Mouse (Mus musculus) naive thymus-derived CD4-positive, alpha-beta T cell, adult 2 months (primary cell): ENCODE data around the gene Vps51.

Experiments
- DNase-seq: peaks from one replicate; pipeline ENCODE4 v3.0.0-alpha.2; 2011; ENCODE audit warnings: low read depth

The Vps51 gene

DNA sequence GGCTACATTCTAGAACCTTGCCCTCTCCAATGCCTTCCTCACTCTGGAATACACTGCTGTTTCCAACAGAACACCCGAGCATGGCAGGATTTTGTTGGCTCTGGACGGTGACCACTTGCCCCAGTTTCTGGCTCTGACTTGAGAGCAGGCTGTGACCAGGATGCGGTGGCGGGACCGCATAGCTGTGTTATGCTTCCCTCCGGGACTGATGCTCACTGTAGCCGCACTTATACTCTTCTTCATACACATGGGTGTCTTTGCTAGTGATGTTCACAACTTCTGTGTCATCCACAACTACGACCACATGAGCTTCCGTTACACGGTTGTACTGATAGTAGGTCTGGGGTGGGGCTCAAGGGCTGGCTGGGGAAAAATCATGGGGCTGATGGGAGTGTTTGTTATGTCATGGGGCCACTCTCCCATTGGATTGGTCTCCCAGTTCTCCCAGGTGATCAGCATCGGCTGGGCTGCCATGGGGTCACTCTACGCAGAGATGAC lies 3.0 kb upstream of the Vps51 start, which contains the start of gene Tmem262:
Gene Tmem262 (plus strand): TSS at position 51 of the 498 bp plus-strand sequence.
- no peak for DNase-seq

DNA sequence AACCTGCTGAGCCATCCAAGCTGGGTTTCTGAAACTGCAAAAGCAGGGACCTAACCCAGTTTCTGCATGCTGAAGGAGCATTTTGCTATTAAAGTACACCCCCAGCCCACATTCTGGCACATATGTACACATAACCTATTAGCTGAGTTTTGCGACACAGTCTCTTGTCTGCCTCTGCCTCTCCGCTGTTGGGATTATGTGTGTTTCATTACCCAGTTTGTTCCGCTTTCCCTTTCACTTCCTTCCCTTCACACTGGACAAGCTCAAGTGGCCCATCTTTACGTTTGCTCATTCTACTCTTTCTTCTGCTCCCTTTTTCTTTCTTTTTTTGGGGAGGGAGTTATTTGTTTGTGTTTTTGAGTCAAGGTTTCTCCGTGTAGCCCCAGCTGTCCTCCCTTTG lies 3.1 kb downstream of the Vps51 start:
- no peak for DNase-seq

DNA sequence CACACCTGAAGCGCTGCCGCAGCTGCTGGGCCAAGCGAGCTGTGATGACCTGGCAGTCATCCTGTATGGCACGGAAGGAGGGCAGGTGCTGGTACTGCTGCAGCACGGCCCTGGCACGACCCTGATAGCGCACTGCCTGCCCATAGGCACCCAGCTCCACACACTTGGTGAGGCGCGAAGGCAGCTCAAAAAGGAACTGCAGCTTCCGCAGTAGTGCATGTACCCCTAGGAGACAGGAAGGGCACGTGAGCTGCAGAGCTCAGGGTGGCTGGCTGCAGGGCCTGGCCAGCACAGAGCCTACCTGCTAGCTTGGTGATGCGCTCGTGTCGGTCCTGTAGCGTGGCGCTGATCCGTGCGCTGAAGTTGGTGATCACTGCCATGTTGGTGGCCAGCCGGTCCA lies 5.8 kb downstream of the Vps51 start:
- DNase-seq, result no peak

DNA sequence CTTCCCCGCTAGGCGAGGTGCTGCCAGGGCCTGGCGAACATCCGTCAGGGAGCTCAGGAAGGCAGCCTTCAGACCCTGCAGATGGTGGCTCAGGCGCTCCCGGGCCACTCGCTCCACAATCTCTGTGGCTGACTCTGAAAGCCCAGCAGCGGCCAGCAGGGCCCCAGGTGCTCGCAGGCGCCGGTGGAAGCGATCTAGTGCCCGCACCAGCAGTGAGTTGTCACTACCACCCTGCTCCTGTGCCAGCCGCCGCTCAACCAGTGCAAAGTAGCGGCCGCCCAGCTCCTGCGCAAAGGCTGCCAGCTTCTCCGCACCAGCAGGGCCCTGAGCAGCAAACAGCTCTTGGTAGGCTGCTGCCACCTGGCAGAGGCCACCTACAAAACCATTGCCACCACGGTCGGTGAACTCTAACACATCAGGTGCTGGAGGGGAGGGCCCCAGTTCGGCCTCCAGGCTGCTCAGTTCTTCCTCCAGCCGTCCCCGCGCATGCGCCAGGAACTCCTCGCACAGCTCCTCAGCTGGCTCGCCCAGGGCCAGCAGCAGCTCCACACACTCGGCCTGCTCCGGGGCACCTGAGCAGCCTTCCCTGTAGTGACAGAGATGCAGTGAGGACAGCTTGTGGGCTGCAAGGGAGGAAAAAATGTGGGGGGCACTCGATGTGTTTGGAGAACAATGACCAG lies 6.3 kb downstream of the Vps51 start:
- DNase-seq, result peak; percentile 55

DNA sequence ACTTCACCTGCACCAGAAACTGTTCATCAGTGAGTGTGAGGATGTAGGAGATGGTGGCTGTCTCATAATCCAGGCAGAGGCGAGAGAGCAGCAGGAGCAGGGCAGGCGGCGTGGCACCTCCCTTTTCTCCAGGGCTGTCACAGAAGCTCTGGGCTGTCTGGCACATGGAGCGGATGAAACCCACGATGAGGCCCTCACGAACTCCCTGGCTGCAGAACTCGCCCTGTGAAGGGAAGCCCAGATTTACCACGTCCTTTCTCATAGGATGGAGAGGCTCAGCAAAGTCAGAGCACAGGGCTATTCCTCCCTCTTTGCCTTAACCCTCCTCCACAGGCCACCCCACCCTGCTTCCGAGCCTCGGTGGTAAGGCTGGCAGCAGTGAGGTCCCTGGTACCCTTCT lies 7.2 kb downstream of the Vps51 start:
- DNase-seq, result no peak

DNA sequence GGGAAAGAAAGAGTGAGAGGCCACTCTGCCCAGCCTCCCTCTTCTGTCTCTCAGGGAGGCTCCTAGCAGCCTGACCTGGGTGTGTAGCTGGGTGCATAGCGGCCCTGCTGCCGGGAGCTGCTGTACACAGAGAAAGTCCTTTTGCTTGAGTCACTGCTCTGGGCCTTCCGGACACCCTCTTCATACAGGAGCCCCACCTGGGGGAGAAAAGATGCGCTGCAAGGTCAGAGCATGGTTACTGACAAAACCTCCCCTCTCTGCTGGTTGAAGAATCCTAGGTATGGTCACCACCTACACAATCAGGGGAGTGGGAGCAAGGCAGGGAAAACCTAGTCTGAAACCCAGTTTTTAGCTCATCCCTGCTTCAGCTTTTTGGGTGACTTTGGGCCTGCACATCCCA lies 8.1 kb downstream of the Vps51 start:
- DNase-seq, result no peak

DNA sequence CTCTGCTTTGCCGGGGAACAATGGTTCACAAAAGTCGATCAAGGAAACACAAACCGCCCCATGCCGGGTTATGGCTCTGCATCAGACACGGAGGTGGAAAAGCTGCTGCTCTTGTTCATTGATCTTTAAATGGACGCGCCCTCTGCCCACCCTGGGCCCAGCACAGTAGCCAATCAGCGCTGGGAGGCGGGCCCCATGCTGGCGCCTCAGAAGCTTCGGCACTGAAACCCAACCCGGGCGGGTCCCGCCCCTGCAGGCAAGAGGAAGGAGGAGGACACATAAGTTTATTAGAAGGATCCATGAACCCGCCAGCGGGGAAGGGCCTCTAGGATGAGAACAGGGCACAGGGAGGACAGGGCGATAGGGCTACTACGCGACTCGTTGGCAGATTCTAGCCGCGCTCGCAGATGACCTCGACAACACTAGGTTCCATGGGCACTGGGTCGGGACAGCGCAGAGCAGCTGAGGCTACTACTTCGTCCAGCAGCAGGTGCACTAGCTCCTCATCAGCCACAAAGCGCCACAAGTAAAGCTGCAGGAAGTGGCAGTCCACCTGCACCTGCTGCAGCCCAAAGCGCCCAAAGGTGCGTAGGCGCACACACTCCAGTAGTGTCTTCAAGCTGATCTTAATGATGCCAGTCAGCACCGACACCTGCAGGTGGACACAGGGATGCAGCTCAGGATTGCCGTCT lies 9.2 kb downstream of the Vps51 start, which contains the start of gene Tm7sf2:
Gene Tm7sf2 (minus strand): TSS at position 650 of the 692 bp plus-strand sequence.
- DNase-seq, result peak; percentile 91

DNA sequence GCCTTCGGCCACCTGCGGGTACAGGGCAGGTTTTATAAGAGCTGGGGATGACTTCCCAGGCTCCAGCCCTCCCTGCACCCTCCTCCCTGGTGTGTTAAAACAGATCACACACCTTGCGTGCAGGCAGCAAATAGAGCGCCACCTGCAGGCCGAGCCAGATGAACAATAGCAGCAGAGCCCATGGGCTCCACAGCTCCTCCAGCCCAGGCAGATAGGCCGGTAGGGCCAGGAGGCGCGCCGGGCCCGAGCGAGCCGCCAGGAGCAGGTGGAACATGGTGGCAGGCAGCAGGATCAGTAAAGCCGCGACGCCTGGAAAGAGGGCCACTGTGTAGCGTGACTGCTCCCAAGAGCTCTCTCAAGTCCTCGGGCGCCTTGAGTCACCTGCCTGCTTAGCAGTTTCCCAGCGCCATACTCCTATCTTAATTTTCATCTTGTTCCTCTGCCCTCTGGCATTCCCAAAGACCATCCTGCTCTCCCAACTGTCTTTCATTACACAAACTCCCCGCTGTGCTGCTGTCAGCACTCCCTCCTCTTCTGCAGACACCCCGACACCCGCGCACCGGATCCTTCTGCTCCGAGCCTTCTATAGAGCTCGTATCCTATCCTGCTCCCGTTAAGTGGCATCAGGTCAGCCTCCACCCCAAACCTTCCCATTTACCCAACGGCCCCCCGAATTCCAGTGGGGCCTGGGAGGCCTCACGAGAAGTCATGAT lies 9.9 kb downstream of the Vps51 start:
- peak; percentile 93 for DNase-seq

DNA sequence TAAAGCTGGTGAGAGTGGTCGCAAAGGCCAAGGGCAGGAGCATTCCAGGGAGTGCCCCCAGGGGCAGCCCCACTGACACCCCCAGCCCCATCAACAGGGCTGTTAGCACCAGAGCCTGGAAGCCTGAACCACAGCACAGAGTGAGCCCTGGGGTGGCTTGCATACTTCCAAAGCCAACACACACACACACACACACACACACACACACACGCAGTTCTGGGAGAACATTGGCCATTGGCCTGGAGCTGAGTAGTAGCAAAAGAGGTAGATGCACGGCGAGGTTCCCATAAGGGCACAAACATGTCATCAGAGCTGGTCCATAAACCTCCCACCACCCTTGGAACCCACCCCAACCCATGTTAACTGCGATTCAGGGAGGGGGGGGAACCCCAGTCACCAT lies 10.5 kb downstream of the Vps51 start:
- DNase-seq, result no peak

DNA sequence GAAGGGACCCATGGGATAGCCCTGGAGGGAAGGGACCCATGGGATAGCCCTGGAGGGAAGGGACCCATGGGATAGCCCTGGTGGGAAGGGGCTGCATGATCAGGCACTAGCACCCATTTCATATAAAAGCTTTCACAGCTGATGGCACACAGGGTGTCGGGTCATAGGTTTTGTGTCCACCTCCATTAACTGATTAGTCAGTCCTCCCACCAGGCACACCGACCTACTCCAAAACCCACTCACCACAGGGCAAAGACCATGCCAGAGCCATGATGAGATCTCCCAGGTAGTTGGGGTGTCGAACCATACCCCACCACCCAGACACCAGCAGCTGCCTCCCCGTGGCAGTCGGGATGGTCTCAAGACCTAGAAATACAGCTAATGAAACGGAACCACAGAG lies 13.9 kb downstream of the Vps51 start:
- no peak for DNase-seq

DNA sequence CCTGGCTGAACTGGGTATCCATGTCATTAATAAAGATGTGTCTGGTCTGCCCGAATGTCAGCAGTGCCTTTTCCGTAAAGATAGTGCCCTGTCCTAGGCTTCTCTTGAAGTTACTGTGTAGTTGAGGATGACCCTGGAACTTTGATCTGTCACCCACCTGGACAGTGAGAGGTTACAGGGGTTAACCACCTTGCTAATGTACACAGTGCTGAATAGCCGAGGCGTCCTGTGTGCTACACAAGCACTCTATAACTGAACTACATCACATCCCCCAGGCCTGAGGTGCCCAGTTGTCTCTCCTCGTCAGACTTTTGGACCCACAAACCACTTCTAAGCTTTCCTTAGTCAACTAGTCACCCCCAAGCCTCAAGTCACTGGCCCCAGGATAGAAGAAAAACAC lies 14.6 kb downstream of the Vps51 start:
- DNase-seq, result no peak

DNA sequence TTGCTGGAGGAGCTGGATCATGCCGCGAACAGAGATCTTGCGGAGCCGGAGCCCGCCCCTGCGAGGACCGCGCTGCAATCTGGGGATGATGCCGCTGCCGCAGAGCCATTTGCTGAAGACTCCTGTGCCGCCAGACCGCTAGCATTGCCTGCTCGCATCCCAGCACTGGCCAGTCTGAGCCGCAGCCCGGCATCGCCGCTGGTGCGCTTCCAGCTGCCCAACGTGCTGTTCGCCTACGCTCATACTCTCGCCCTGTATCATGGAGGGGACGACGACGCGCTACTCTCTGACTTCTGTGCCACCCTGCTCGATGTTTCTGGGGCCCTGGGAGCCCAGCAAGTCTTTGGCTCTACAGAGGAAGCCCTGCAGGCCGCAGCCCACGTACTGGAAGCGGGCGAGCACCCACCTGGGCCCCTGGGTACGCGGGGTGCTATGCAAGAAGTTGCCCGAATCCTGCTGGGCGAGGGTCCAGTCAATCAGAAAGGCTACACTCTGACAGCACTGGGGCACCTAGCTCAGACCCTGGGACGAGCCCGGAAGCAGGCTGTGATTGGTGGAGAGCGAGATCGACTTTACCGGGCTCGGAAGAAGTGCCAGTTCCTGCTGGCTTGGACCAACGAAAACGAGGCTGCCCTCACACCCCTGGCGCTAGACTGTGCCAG lies 15.3 kb downstream of the Vps51 start:
- DNase-seq, result peak; percentile 74

DNA sequence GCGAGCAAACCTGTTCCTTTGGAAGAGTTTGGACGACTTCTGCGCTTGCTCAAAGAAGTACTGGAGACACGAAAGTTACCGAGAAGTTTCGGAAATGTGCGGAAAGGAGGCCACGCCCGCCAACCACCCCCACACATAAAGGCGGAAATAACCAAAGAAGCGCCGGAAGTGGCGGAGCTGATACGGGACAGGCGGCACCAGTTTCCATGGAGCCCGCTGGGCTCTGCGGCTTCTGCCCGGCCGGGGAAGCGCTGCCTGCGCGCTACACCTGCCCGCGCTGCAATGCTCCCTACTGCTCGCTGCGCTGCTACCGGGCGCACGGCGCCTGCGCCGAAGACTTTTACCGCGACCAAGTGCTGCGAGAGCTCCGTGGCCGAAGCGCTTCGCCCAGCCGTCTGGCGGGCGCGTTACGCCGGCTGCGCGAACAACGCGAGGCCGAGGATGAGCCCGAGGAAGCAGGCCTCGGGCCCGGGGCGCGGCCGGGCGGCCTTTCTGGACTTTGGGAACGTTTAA lies 16.0 kb downstream of the Vps51 start, which contains the start of gene Znhit2:
Gene Znhit2 (plus strand): TSS at position 172 of the 513 bp plus-strand sequence.
- DNase-seq, result peak; percentile 96

DNA sequence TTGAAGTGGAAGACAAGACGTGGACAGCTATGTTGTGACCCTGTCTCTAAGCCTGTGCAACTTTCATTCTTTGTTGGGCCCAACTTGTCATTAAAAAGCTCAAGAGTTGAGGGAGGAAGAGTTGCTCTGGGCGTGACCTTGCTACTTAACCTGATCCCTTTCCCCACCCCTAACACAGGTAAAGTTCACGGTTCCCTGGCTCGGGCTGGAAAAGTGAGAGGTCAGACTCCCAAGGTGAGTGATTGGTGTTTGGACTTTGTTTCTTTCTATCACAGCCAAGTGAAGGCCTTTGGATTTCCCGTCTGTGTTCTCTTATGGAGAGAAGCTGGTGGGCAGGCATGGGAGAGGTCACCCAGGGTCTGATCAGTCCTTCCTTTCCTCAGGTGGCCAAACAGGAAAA lies 18.1 kb downstream of the Vps51 start:
- no peak for DNase-seq

DNA sequence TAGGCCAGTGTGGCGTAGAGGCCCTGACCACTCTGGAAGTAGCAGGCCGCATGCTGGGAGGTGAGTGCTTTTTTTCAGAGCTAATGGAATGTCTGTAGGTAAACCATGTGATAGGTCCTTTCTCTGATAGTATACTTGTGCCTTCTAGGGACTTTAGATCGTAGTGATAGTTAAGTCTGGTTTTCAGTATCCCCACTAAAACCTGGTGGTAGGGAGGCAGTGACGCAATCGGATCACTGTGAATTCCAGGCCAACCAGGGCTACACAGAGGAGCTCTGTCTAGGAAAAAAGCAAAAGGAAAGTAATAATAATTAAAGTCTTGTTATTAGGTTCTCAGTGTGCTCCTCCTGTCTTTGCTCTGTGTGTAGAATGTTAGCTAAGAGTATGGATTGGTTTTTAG lies 18.5 kb downstream of the Vps51 start:
- no peak for DNase-seq

DNA sequence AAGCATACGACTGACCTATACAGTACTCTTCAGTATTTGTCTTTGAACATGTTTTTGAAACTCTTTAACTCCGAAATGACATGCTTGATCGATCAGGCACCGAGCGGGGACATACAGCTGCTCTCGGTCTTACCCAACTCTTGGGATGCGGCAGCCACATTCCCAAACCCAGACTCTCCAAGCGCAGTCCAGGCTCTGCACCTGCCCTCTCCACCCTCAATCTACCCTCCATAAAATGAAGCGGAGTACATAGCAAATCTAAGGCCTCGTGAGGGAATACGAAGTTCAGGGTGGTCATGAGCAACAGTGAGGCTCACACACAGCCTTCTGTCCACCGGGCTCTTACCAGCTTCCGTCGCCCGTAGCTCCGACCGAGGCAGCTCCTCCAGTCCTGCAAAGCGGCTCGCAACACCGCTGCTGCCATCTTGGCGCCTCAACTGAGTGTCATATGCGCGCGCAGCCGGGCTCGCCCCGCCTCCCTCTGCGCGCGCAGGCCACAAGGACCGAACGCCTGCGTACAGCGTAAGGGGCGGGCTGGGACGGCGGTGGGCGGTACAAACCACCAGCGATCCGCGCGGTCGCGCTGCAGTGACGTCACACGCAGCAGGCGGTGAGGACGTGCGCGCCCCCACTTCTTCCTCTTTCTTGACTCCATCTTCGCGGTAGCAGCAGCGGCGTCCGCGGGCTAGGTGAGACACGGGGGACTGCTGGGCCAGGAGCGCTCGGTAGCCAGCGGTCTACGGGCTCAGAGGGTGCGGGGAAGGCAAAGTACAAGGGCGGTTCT lies 19.5 kb downstream of the Vps51 start, which contains the start of the genes Mrpl49 and Fau:
Gene Mrpl49 (minus strand): TSS at position 473 of the 784 bp plus-strand sequence.
Gene Fau (plus strand): TSS at position 532 of the 784 bp plus-strand sequence.
- peak; percentile 99 for DNase-seq

DNA sequence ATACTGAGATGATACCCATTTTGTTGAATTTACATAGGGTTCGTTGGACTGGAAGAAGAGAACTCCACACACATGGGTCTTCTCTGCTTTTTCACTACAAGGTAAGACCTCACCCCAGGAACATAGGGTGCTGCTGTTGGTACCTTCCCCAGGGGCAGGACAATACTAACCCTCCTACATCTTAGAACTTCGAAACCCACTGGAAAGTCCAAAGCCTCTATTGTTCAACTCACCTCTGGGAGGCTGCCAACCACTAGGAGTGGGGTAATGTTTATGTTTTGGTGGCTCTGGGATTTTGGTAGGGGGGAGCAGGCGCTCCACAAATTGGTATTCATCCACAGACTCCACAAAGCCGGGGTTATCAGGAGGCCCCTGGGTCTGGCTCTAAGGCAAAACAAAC lies 20.3 kb downstream of the Vps51 start:
- DNase-seq, result no peak

DNA sequence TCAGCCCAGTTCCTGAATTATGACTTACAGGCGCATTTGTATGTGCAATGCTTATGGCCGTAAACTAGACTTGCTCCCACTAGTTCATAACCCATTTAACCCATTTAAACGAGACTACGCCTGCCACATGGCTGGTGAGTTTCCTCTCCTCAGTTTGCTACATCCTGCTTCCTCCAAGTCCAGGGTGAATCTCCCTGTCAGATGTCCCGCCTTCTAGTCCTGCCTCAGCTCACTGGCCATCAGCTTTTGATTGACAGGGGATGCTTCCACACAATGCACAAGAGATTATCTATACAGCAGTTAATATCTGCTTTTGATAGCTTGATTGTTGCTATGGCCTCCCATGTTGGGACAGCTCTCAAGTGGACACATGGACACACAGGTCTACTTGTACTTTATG lies 22.7 kb downstream of the Vps51 start:
- peak; percentile 10 for DNase-seq

DNA sequence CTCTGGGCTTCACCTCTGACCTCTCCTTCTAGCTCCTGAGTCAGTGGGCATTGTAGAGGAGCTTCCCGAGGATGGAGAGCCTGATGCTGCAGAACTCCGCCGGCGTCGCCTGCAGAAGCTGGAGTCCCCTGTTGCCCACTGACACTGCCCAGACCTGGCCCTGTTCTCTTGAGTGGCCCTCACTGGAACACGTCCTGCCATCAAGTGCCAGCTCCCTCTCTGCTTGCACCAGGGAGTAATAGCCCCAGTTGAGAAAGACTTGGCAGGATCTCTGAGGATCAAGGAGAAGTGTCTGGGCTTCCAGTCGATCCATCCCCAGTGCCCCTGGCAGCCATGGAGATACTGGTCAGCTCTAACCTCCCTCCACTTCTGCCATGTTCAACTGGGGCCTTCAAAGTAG lies 24.5 kb downstream of the Vps51 start:
- DNase-seq, result no peak

DNA sequence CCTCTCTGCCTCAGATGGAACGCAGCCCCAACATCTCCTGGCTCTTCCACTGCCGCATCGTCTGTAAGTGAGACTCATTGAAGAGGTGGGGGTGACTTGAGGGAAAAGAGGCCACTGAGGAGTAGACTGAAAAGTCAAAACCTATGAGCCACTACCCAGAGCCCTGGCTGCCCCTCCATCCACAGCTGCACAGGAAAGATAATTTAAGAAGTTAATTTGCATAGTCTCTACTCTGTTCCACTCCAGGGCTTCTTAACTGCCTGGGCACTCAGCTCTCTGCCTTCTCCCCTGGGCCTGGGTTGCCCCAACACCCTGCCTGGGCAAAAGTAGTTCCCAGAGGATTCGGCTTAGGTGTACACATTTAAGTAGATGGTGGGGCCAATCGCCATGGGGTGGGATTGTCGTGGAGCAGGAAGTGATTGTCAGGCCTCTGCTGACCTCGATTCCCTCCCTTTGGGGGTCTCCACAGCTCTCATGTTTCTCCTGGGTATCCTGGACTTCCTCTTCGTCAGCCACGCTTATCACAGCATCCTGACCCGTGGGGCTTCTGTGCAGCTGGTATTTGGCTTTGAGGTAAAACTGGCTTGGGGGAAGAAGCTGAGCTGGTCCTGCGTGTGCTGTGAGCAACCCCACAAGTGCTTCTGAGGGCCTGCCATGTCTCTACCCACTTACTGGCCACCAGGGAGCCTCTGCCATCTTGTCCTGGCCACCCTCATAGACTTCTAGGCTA lies 28.2 kb downstream of the Vps51 start:
- DNase-seq, result no peak

DNA sequence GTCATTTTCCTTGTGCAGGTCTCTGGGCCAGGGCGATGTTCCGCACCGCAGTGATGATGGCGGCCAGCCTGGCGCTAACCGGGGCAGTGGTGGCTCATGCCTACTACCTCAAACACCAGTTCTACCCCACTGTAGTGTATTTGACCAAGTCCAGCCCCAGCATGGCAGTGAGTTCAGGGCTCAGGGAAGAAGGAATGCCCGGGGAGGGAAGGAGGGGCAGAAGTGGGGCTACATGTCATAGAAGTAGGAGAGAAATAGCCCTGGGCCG lies 29.2 kb downstream of the Vps51 start:
- DNase-seq, result no peak
